Mouse (Mus musculus): ENCODE measurements at regions not wholly inside any gene's neighbourhood (a gene's known extent, or its start where the extent isn't known, plus 50 kb on each side); places are given as distances from the start of the nearest gene placed in this dataset.

DNA sequence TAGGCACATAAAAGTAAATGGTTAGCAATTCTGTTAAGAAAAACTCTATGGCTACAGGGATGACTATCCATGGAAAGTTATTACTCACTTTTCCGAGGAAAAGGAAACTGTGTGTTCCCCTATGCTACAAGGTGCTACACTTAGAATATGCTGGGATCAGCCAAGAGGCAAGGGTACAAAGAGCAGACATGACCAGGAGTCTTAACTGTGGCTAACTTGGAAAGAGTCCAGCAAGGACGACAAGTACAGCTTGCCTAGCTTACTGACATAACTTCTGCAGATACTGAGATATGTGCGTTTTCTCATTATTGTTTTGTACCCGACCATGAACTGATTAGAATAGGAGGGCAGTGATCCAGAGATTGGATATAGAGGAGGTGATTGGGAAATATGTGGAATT lies 296.4 kb downstream of the Gm16223 start:
- no peak overlapping the region for H3K4me2 ChIP-seq (replicated peaks)

DNA sequence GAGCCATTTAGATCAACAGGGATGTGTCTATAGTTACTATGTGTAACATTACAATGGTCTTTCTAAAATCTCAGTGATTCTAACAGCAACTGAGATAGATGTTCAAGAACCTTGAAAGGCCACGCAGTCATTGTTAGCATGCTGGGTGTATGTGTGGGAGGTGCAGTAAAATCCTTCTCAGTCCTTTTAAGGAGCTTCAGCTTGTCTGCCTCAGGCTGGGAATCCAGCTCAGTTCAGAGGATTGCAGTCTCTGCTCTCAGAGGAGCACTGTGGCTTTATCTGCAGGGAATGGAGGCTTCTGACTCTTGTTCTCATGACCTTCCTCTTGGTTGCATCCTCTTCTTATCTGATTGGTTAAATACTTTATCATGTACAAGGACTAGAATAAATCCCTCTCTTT lies 320.2 kb downstream of the Gm16223 start:
- Histone ChIP-seq H3K4me1 (no peaks in the 10 kb centered on the region), H3K27ac (no peak overlapping the region), H3K36me3 (no peaks in the 10 kb centered on the region), H3K9ac (no peak overlapping the region), H3K9me3 (no peaks in the 10 kb centered on the region), H3K27me3 (no peaks in the 10 kb centered on the region), H3K4me3 (no peak overlapping the region), H3K4me2 (replicated peaks) (no peak overlapping the region)
- 76% methylated on average over 1 of the region's 1 CpGs for WGBS
- ATAC-seq (ENCODE audit: low FRiP score, low read depth), result no peak

More for the DNA sequence above, 296.4 kb downstream of the Gm16223 start:
- no peak overlapping the region for H3K9ac ChIP-seq
- H3K4me3 ChIP-seq, result no peak overlapping the region
- WGBS, result 78% methylated on average over 4 of the region's 4 CpGs
- H3K27ac ChIP-seq, result no peak overlapping the region
- no peaks in the 10 kb centered on the region for H3K9me3 ChIP-seq
- ATAC-seq (ENCODE audit: low FRiP score, low read depth), result no peak
- no peaks in the 10 kb centered on the region for H3K36me3 ChIP-seq
- H3K27me3 ChIP-seq, result no peaks in the 10 kb centered on the region
- no peaks in the 10 kb centered on the region for H3K4me1 ChIP-seq

DNA sequence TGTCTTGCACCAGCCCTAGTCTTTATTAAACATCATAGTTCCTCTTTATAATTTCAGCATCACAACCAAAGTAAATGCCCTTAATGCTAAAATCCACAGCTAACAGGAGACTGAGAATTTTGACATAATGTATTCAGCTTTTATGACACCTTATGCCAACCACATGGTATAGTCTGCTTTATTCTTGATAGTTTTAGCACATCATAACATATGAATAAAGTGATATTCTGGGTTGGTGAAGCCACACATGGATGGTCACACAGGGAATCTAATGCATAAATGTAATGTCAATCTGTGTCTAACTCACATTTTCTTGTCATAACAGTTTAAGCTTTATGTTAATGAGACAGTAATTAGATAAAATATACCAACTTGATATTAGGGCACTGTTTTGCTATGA lies 328.9 kb downstream of the Gm16223 start:
- Histone ChIP-seq H3K27ac (no peak overlapping the region), H3K9me3 (no peaks in the 10 kb centered on the region), H3K36me3 (no peaks in the 10 kb centered on the region), H3K4me2 (replicated peaks) (no peak overlapping the region), H3K4me1 (no peaks in the 10 kb centered on the region), H3K9ac (no peak overlapping the region), H3K27me3 (no peaks in the 10 kb centered on the region), H3K4me3 (no peak overlapping the region)
- ATAC-seq (ENCODE audit: low FRiP score, low read depth), result no peak

DNA sequence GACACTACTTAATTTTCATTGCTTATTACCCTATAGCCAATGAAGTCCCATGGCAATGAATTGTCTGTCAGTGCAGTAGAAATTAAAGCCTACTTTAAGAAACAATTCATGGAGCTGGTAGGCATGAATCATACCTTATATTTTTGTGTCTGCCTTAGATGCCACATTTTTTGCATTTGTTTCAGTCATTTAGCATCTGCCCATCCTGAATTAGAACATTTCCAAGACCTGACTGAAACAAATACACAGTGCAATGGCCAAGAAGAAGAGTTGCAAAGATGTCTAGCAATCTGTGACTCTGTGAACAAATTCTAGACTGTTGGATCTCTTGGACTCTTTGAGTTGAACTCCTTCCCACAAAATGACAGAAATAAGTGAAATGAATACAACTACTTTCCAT lies 342.2 kb downstream of the Gm16223 start:
- Histone ChIP-seq H3K9me3 (no peaks in the 10 kb centered on the region), H3K4me1 (no peaks in the 10 kb centered on the region), H3K9ac (no peak overlapping the region), H3K36me3 (no peaks in the 10 kb centered on the region), H3K4me2 (replicated peaks) (no peak overlapping the region), H3K4me3 (no peak overlapping the region), H3K27ac (no peak overlapping the region), H3K27me3 (no peaks in the 10 kb centered on the region)
- no peak for ATAC-seq (ENCODE audit: low FRiP score, low read depth)

DNA sequence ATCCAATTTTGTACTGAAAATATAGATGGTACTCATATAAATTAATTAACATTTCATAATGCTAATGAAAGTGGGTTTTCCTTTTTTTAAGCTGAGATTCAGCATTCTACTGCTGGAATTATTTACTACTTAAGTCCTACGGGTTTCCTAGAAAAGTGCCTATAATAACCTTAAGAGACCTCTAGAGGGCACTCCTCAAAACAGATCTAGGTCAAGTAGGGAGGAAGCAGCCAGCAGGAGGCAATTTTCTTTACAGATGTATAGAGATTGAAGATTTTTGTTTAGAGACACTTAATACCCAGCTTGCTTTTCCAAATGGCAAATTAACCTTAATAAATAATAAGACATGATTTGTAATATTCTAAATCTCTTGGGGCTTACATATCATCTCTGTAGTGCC lies 344.5 kb downstream of the Gm16223 start:
- H3K4me3 ChIP-seq, result no peak overlapping the region

DNA sequence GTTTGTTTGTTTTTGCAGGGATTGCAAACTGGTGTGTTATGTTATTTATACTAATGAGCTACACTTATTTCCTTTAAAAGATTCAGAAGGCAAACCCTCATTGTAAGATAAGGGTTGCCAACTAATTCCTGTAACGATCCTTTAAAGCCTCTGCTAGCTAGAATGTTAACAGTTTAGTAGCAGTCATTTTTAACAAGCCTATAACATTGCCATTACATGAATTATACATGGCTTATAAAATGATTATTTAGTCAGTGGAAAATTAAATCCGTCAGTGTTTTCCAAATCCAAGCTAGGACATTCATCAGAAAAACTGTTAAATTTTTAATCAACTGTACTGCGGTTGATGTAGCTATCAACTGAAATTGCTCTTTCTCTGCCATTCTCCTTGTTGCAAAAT lies 358.1 kb downstream of the Gm16223 start:
- 48% methylated on average over 3 of the region's 3 CpGs for WGBS
- Histone ChIP-seq H3K4me1 (0 out of 2 replicates have a peak, but pooled peaks cover 3% of the 10 kb centered on the region), H3K4me2 (replicated peaks) (no peak overlapping the region), H3K9ac (no peak overlapping the region), H3K27ac (no peak overlapping the region), H3K9me3 (no peaks in the 10 kb centered on the region), H3K4me3 (no peak overlapping the region), H3K36me3 (no peaks in the 10 kb centered on the region), H3K27me3 (no peaks in the 10 kb centered on the region)
- ATAC-seq (ENCODE audit: low FRiP score, low read depth), result no peak

More for the DNA sequence above, 344.5 kb downstream of the Gm16223 start:
- no peak overlapping the region for H3K4me2 ChIP-seq (replicated peaks)
- H3K36me3 ChIP-seq, result no peaks in the 10 kb centered on the region
- no peaks in the 10 kb centered on the region for H3K4me1 ChIP-seq
- WGBS, result 22% methylated on average over 1 of the region's 1 CpGs
- ATAC-seq (ENCODE audit: low FRiP score, low read depth), result no peak
- no peaks in the 10 kb centered on the region for H3K9me3 ChIP-seq
- no peak overlapping the region for H3K27ac ChIP-seq
- H3K9ac ChIP-seq, result no peak overlapping the region
- H3K27me3 ChIP-seq, result no peaks in the 10 kb centered on the region

DNA sequence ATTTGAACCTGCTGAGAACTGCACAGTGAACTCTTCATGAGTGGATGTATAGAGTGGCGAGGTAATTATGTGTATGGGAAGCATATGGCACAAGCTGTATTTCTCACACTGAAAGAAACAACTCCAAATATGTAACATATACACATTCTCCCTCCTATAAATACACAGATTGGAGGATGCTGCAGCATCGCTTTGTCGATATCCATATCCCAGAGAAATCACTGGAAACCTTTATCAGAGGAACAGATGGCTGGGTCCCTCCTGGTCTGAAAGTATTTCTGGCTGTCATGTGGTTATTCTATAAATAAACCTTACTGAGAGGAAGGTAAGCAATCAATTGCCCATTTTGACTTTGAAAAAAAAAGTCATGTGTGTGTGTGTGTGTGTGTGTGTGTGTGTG lies 365.4 kb downstream of the Gm16223 start:
- WGBS, result 93% methylated on average over 3 of the region's 3 CpGs
- Histone ChIP-seq H3K27me3 (no peaks in the 10 kb centered on the region), H3K4me2 (replicated peaks) (no peak overlapping the region), H3K27ac (no peak overlapping the region), H3K9ac (no peak overlapping the region), H3K9me3 (no peaks in the 10 kb centered on the region), H3K4me1 (no peaks in the 10 kb centered on the region), H3K36me3 (no peaks in the 10 kb centered on the region), H3K4me3 (no peak overlapping the region)
- ATAC-seq (ENCODE audit: low FRiP score, low read depth), result no peak

DNA sequence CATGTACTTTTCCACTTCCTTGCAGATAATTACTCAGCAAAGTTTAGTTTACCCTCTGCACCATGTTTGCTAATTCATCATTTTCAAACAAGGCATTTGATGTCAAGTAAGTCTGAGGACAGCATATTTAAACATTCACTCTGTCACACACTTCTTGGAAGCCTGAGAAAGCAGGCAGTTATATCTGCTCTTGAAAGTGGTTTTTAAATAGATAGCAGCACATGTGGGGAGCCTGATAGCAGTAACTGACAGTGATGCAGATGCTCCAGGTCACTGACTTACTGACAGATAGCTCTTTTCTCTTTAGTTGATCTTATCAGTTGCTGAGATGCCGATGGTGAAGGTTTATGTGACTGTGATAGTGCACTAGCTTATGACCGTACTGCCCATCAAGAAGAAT lies 380.9 kb downstream of the Gm16223 start:
- H3K9me3 ChIP-seq, result no peaks in the 10 kb centered on the region
- no peak overlapping the region for H3K4me3 ChIP-seq
- no peaks in the 10 kb centered on the region for H3K27me3 ChIP-seq
- H3K4me2 ChIP-seq (replicated peaks), result no peak overlapping the region
- H3K4me1 ChIP-seq, result no peaks in the 10 kb centered on the region
- no peak overlapping the region for H3K27ac ChIP-seq
- no peak for ATAC-seq (ENCODE audit: low FRiP score, low read depth)
- no peak overlapping the region for H3K9ac ChIP-seq
- 76% methylated on average over 2 of the region's 2 CpGs for WGBS
- no peaks in the 10 kb centered on the region for H3K36me3 ChIP-seq

DNA sequence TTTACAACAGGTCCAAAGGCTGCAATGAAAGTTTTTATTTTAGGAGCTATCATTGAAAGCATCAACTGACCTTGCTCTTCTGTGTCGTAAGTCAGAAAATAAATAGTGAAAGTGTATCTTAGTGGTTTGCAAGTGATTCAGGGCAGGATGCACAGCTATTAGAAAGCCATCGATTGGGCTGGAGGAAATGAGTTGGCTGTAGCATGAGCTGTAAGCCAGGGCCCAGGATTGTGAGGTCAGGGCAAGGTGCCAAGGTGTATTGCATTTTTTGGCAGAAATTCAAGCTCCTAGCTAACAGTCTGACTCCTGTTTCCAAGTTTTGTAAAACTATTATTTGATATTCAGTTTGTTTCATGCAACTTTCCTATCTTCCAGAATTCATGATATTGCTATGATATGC lies 381.8 kb downstream of the Gm16223 start:
- Histone ChIP-seq H3K4me2 (replicated peaks) (no peak overlapping the region), H3K4me3 (no peak overlapping the region), H3K9me3 (no peaks in the 10 kb centered on the region), H3K4me1 (no peaks in the 10 kb centered on the region), H3K27me3 (no peaks in the 10 kb centered on the region), H3K27ac (no peak overlapping the region), H3K9ac (no peak overlapping the region), H3K36me3 (no peaks in the 10 kb centered on the region)
- ATAC-seq (ENCODE audit: low FRiP score, low read depth), result no peak
- 55% methylated on average over 2 of the region's 2 CpGs for WGBS

DNA sequence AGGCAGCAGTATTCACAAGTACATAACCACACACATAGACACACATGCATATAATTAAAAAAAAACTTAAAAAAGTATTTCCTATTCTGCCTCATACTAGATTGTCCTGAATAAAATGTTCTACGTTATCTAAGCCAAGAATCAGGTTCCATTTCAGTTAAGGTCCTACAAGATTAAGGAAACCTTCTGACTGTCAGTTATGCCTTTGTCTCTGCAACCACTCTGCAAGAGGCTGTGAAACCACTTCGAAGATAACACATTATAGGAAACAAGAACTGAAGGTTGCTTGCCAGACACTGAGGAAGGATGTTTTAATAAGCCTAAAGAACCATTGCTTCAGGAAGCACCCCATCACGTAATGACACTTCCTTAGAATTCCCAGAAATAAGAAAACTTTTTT lies 385.9 kb downstream of the Gm16223 start:
- Histone ChIP-seq H3K9me3 (no peaks in the 10 kb centered on the region), H3K4me1 (no peaks in the 10 kb centered on the region)
- WGBS, result 69% methylated on average over 3 of the region's 3 CpGs

DNA sequence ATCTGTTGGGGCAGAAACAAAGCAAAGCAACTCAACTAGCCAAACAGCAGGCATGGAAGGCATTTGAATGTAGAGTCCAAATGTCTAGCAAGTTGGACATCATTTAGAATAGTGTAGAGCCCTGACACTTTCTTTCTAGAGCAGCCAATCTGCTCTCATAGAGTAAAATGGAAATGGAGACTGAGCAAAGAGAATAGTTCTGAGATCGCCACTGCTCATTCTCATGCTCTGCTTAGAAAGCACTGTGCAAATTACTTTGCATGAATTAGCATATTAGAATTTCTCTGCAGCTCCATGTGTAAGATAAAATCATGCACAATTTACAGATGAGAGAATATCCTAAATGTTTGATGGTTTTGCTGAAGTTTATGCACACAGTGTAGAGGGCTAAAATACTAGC lies 393.4 kb downstream of the Gm16223 start:
- Histone ChIP-seq H3K4me3 (no peak overlapping the region), H3K27ac (no peak overlapping the region), H3K4me1 (no peaks in the 10 kb centered on the region), H3K9me3 (no peaks in the 10 kb centered on the region), H3K4me2 (replicated peaks) (no peak overlapping the region), H3K9ac (no peak overlapping the region), H3K36me3 (no peaks in the 10 kb centered on the region), H3K27me3 (no peaks in the 10 kb centered on the region)
- ATAC-seq (ENCODE audit: low FRiP score, low read depth), result no peak
- 91% methylated on average over 1 of the region's 1 CpGs for WGBS

More for the DNA sequence above, 385.9 kb downstream of the Gm16223 start:
- H3K36me3 ChIP-seq, result no peaks in the 10 kb centered on the region
- H3K4me2 ChIP-seq (replicated peaks), result no peak overlapping the region
- no peaks in the 10 kb centered on the region for H3K27me3 ChIP-seq
- ATAC-seq (ENCODE audit: low FRiP score, low read depth), result no peak
- no peak overlapping the region for H3K4me3 ChIP-seq
- no peak overlapping the region for H3K9ac ChIP-seq
- no peak overlapping the region for H3K27ac ChIP-seq

DNA sequence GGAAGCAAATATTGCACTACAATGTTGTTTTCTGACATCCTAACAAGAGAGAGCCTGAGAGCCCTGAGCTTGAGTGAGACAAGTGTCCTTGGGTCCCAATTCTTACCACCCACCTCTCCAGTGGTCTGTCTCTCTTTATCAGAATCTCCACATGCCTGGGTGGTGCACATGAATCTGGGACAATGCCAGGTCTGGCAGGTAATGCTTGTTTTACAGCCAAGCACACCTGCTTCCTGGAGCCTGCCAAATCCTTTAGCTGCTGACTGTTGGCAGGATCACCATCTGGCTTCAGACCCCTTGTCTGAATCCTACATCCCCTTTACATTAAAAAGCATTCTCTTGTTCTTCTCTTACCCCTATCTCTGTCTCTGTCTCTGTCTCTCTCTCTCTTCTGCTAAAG lies 397.1 kb downstream of the Gm16223 start:
- Histone ChIP-seq H3K36me3 (no peaks in the 10 kb centered on the region), H3K9ac (no peak overlapping the region), H3K9me3 (no peaks in the 10 kb centered on the region), H3K4me3 (no peak overlapping the region), H3K27ac (no peak overlapping the region), H3K4me2 (replicated peaks) (no peak overlapping the region), H3K4me1 (no peaks in the 10 kb centered on the region), H3K27me3 (no peaks in the 10 kb centered on the region)
- ATAC-seq (ENCODE audit: low FRiP score, low read depth), result no peak

DNA sequence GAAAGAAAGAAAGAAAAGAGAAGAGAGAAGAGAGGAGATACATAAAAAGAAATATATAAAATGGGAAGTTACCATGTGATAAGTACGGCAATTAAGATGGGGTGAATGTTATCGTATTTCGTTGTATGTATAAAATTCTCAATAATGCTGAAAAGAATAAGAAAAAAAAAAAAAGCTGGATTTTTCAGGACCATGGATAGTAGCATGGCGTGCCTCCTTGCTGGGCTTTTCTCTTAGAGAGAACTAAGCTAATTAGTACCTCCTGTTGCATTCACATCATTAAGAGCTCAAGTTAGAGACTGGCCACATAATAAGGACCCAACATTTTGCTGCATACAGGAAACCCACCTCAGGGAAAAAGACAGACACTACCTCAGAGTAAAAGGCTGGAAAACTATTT lies 405.7 kb downstream of the Gm16223 start:
- Histone ChIP-seq H3K4me3 (no peak overlapping the region), H3K4me2 (replicated peaks) (no peak overlapping the region), H3K4me1 (no peaks in the 10 kb centered on the region), H3K9ac (no peak overlapping the region), H3K27me3 (no peaks in the 10 kb centered on the region), H3K27ac (no peak overlapping the region), H3K36me3 (no peaks in the 10 kb centered on the region), H3K9me3 (no peaks in the 10 kb centered on the region)
- no peak for ATAC-seq (ENCODE audit: low FRiP score, low read depth)
- 72% methylated on average over 4 of the region's 4 CpGs for WGBS

All from limb, embryonic 13.5 days (tissue).